Comparison of ENCODE assay signal across 25 mouse cellular contexts in the genomic region with DNA sequence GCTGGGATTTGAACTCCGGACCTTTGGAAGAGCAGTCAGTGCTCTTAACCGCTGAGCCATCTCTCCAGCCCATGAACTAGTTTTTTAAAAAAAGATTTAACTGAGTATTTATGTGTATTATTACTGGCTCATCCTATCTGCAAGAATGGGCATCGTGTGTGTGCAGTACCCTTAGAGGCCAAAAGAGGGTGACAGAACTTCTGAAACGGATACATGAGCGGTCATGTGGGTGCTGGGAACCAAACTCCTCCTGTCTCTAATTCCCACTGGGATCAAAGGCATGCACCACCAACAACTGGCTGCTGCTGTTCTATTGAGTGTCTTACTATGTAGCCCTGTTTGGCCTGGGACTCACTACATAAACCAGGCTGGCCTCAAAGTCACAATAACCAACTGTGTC. TPM values are rescaled to one million over a fixed set of nuclear protein-coding genes. Genes with fewer than 3 reads are reported as not detected.
DNase-seq lines count a peak whose midpoint lies in the region; ATAC-seq and TF ChIP-seq lines count a peak whose summit lies in the region.
"Had no signal": no experiment of that assay in that cellular context is flagged by ENCODE, and none has a peak within 500 bp of the region (broad histone marks: within the 10 kb centered on the region; RNA-seq: fewer than 3 reads in every experiment).

No protein-coding gene starts in this region.

- 75% methylated on average over 5 of the region's 5 CpGs for WGBS in stomach, postnatal 0 days

- H3K9me3 ChIP-seq in stomach, postnatal 0 days (ENCODE audit: control insufficient read depth, low read length): no peaks in the 10 kb centered on the region
- H3K9me3 ChIP-seq: embryonic facial prominence, embryonic 12.5 days; heart, embryonic 15.5 days; limb, embryonic 10.5 days; midbrain, embryonic 13.5 days; neural tube, embryonic 12.5 days had no signal

- H3K9ac ChIP-seq in stomach, postnatal 0 days (ENCODE audit: low read length): no peak overlapping the region
- H3K9ac ChIP-seq: embryonic facial prominence, embryonic 12.5 days; heart, embryonic 15.5 days; hindbrain, embryonic 14.5 days; midbrain, embryonic 13.5 days; neural tube, embryonic 12.5 days had no signal

- H3K36me3 ChIP-seq in testis, adult 2 months (ENCODE audit: control insufficient read depth, insufficient read depth, low read length): no peaks in the 10 kb centered on the region
- no peaks in the 10 kb centered on the region for H3K36me3 ChIP-seq in stomach, postnatal 0 days (ENCODE audit: control insufficient read depth, insufficient read depth, low read length)

- no peak for TF ChIP-seq POLR2A in testis, adult 2 months (IDR thresholded peaks at IDR 0.05; ENCODE audit: control insufficient read depth, low read depth, low read length)

- H3K27ac ChIP-seq in layer of hippocampus, adult 2 months: no peak overlapping the region
- no peak overlapping the region for H3K27ac ChIP-seq in testis, adult 2 months (ENCODE audit: control insufficient read depth, insufficient read depth, low read depth, low read length)
- no peak overlapping the region for H3K27ac ChIP-seq in stomach, postnatal 0 days (replicated peaks)
- H3K27ac ChIP-seq: embryonic facial prominence, embryonic 12.5 days; heart, embryonic 15.5 days; hindbrain, embryonic 14.5 days; limb, embryonic 10.5 days; midbrain, embryonic 13.5 days; neural tube, embryonic 12.5 days had no signal

- peak; percentile 34 for TF ChIP-seq CTCF in layer of hippocampus, adult 2 months (conservative IDR thresholded peaks at IDR 0.05)
- peak; percentile 8; the same call in 1 of the 2 replicates for TF ChIP-seq CTCF in testis, adult 2 months (IDR thresholded peaks at IDR 0.05; ENCODE audit: control insufficient read depth, insufficient read depth, insufficient replicate concordance, low read depth, low read length)
- TF ChIP-seq CTCF in stomach, postnatal 0 days (IDR thresholded peaks at IDR 0.05; ENCODE audit: low read depth): peak; percentile 22

- ATAC-seq in CD4-positive, CD25-positive, alpha-beta regulatory T cell, adult 4 months: no peak
- no peak for ATAC-seq in stomach, postnatal 0 days (ENCODE audit: low FRiP score, low TSS enrichment)
- ATAC-seq: midbrain, embryonic 13.5 days had no signal

- H3K27me3 ChIP-seq in testis, adult 2 months (ENCODE audit: control insufficient read depth, insufficient read depth, low read length): no peaks in the 10 kb centered on the region
- no peaks in the 10 kb centered on the region for H3K27me3 ChIP-seq in stomach, postnatal 0 days (ENCODE audit: control insufficient read depth, insufficient read depth, low read length)
- H3K27me3 ChIP-seq: embryonic facial prominence, embryonic 12.5 days; heart, embryonic 15.5 days; midbrain, embryonic 13.5 days; neural tube, embryonic 12.5 days had no signal

- H3K4me2 ChIP-seq in stomach, postnatal 0 days (replicated peaks; ENCODE audit: low read depth): no peak overlapping the region
- H3K4me2 ChIP-seq: embryonic facial prominence, embryonic 12.5 days; heart, embryonic 15.5 days; hindbrain, embryonic 14.5 days; midbrain, embryonic 13.5 days; neural tube, embryonic 12.5 days had no signal

- peak; percentile 27 for DNase-seq in CD4-positive, CD25-positive, alpha-beta regulatory T cell, adult 2 months (ENCODE audit: low read depth, low spot score)
- no peak for DNase-seq in layer of hippocampus, adult 2 months (ENCODE audit: low spot score in 2 of 2)
- DNase-seq in layer of hippocampus, postnatal 10 days (ENCODE audit: low spot score in 2 of 2): no peak
- no peak for DNase-seq in testis, postnatal 14 days (ENCODE audit: low spot score)
- DNase-seq in stomach, postnatal 0 days (ENCODE audit: low spot score): no peak
- no peak for DNase-seq in ovary, adult 18-20 months (ENCODE audit: low spot score)
- DNase-seq: cerebellum, adult 18-20 months; cerebellum, postnatal 25 days; heart, postnatal 4 days; kidney, adult 9 months; kidney, postnatal 4 days; layer of hippocampus, adult 9-11 months; lung, adult 2 months; lung, postnatal 36 days; right cerebral cortex, adult 18-20 months; right cerebral cortex, postnatal 4 days had no signal

- TF ChIP-seq EP300 in stomach, postnatal 0 days (optimal IDR thresholded peaks at IDR 0.05): no peak

- peaks cover 4% of the 10 kb centered on the region for H3K4me1 ChIP-seq in testis, adult 2 months (ENCODE audit: control insufficient read depth, insufficient read depth, low read length)
- no peaks in the 10 kb centered on the region; the same call in 1 of the 2 replicates for H3K4me1 ChIP-seq in stomach, postnatal 0 days (replicated peaks; ENCODE audit: control insufficient read depth, insufficient read depth)

- no peak overlapping the region for H3K4me3 ChIP-seq in layer of hippocampus, adult 2 months
- H3K4me3 ChIP-seq in testis, adult 2 months (ENCODE audit: control insufficient read depth, low read depth, low read length): no peak overlapping the region
- H3K4me3 ChIP-seq in stomach, postnatal 0 days (ENCODE audit: low read depth, low read length): no peak overlapping the region
- H3K4me3 ChIP-seq: embryonic facial prominence, embryonic 12.5 days; heart, embryonic 15.5 days; limb, embryonic 10.5 days; megakaryocyte, embryonic 14.5 days; midbrain, embryonic 13.5 days; neural tube, embryonic 12.5 days had no signal

RNA-seq across cellular contexts. Expression of a gene that starts 2.6 kb away (rescaled TPM):
- polyA plus RNA-seq in CD4-positive, CD25-positive, alpha-beta regulatory T cell, adult 4 months (2017; shearing (Covaris generic)): 100 to 1,000 TPM; 486 to 529 TPM
- 100 to 1,000 TPM; 685 to 700 TPM for total RNA-seq in layer of hippocampus, adult 2 months (2021)
- total RNA-seq in layer of hippocampus, postnatal 10 days (2021): 100 to 1,000 TPM; 732 to 825 TPM
- polyA plus RNA-seq in testis, adult 2 months (2012; rRNA removed): 619 and 765 TPM in 2 replicates
- polyA plus RNA-seq in stomach, postnatal 0 days (2015; fragmentation: Nextera tagmentation; extraction: Ambion mirVana): 1,431 and 1,574 TPM in 2 replicates

RNA-seq across cellular contexts. Expression of a gene that starts 10.3 kb away (rescaled TPM):
- polyA plus RNA-seq in CD4-positive, CD25-positive, alpha-beta regulatory T cell, adult 4 months (2017; shearing (Covaris generic)): 10 to 100 TPM; 50.6 to 54.3 TPM
- 10 to 100 TPM; 22.3 to 25.4 TPM for total RNA-seq in layer of hippocampus, adult 2 months (2021)
- 10 to 100 TPM; 31.0 to 35.3 TPM for total RNA-seq in layer of hippocampus, postnatal 10 days (2021)
- polyA plus RNA-seq in testis, adult 2 months (2012; rRNA removed): 7.6 and 8.0 TPM in 2 replicates
- polyA plus RNA-seq in stomach, postnatal 0 days (2015; fragmentation: Nextera tagmentation; extraction: Ambion mirVana): 63.3 and 65.4 TPM in 2 replicates

RNA-seq across cellular contexts. Expression of a gene that starts 10.4 kb away (rescaled TPM):
- polyA plus RNA-seq in CD4-positive, CD25-positive, alpha-beta regulatory T cell, adult 4 months (2017; shearing (Covaris generic)): 10 to 100 TPM; 11.8 to 13.6 TPM
- total RNA-seq in layer of hippocampus, adult 2 months (2021): 10 to 100 TPM; 19.5 to 20.8 TPM
- 10 to 100 TPM; 29.3 to 32.5 TPM for total RNA-seq in layer of hippocampus, postnatal 10 days (2021)
- polyA plus RNA-seq in testis, adult 2 months (2012; rRNA removed): 11.6 and 16.0 TPM in 2 replicates
- polyA plus RNA-seq in stomach, postnatal 0 days (2015; fragmentation: Nextera tagmentation; extraction: Ambion mirVana): 12.9 and 14.7 TPM in 2 replicates

RNA-seq across cellular contexts. Expression of a gene that starts 24.4 kb away (rescaled TPM):
- polyA plus RNA-seq in CD4-positive, CD25-positive, alpha-beta regulatory T cell, adult 4 months (2017; shearing (Covaris generic)): 10 to 100 TPM; 13.9 to 26.3 TPM
- total RNA-seq in layer of hippocampus, adult 2 months (2021): 100 to 1,000 TPM in 1 of 2 experiments, 10 to 100 TPM in 1; 91.4 to 102 TPM
- 10 to 100 TPM; 63.6 to 77.0 TPM for total RNA-seq in layer of hippocampus, postnatal 10 days (2021)
- polyA plus RNA-seq in testis, adult 2 months (2012; rRNA removed): 43.9 and 45.5 TPM in 2 replicates
- 121 and 129 TPM in 2 replicates for polyA plus RNA-seq in stomach, postnatal 0 days (2015; fragmentation: Nextera tagmentation; extraction: Ambion mirVana)

RNA-seq across cellular contexts. Expression of a gene that starts 50.5 kb away (rescaled TPM):
- 100 to 1,000 TPM; 272 to 484 TPM for polyA plus RNA-seq in CD4-positive, CD25-positive, alpha-beta regulatory T cell, adult 4 months (2017; shearing (Covaris generic))
- 100 to 1,000 TPM; 727 to 730 TPM for total RNA-seq in layer of hippocampus, adult 2 months (2021)
- total RNA-seq in layer of hippocampus, postnatal 10 days (2021): 100 to 1,000 TPM; 753 to 793 TPM
- polyA plus RNA-seq in testis, adult 2 months (2012; rRNA removed): 559 and 571 TPM in 2 replicates
- 1,661 and 1,792 TPM in 2 replicates for polyA plus RNA-seq in stomach, postnatal 0 days (2015; fragmentation: Nextera tagmentation; extraction: Ambion mirVana)
